Mouse (Mus musculus) midbrain, embryonic 12.5 days (tissue): Measurements from ENCODE around the gene Trmt10a. TPM values are rescaled to one million over a fixed set of nuclear protein-coding genes. Genes with fewer than 3 reads are reported as not detected.

Source experiments
- ATAC-seq: fragments of 200-750 bp; cut with Nextera tagmentation; 2 replicates; pipeline ENCODE4 v1.8.0; 2017; ENCODE audit warnings: low read depth, moderate TSS enrichment, moderate library complexity; ENCODE audit not compliant: low FRiP score
- H3K27ac ChIP-seq: fragments of 300-500 bp; sonication (generic); replicated peaks from 2 replicates; pipeline ENCODE4 v1.5.1; 2016; ENCODE audit warnings: mild to moderate bottlenecking
- H3K27me3 ChIP-seq: fragments of 300-500 bp; sonication (generic); 2 replicates; pipeline ENCODE4 v1.6.1; 2016; ENCODE audit warnings: mild to moderate bottlenecking
- H3K36me3 ChIP-seq: fragments of 300-500 bp; sonication (generic); 2 replicates; pipeline ENCODE4 v1.6.1; 2016
- H3K4me1 ChIP-seq: fragments of 300-500 bp; sonication (generic); 2 replicates; pipeline ENCODE4 v1.6.1; 2016
- H3K4me2 ChIP-seq: fragments of 300-500 bp; sonication (generic); replicated peaks from 2 replicates; pipeline ENCODE4 v1.6.1; 2016; ENCODE audit warnings: mild to moderate bottlenecking, moderate library complexity
- H3K4me3 ChIP-seq: fragments of 300-500 bp; sonication (generic); 2 replicates; pipeline ENCODE4 v1.5.1; 2016; ENCODE audit warnings: mild to moderate bottlenecking
- H3K9ac ChIP-seq: fragments of 300-500 bp; sonication (generic); replicated peaks from 2 replicates; pipeline ENCODE4 v1.6.1; 2016; ENCODE audit warnings: mild to moderate bottlenecking, moderate library complexity
- H3K9me3 ChIP-seq: fragments of 300-500 bp; sonication (generic); 2 replicates; pipeline ENCODE4 v1.6.1; 2016; ENCODE audit warnings: mild to moderate bottlenecking
- WGBS: fragments of 180-500 bp; shearing (Covaris S2); methylation state at CpG from one replicate; pipeline ENCODE4 v1.1.7; 2016; 5-methylcytosine and 5-hydroxymethylcytosine counted together
- polyA plus RNA-seq: library from polyadenylated mRNA; unstranded; fragments of >200 nt; fragmentation: Nextera tagmentation; extraction: Ambion mirVana; gene quantifications from 2 replicates; pipeline ENCODE4 v1.2.1, GENCODE M21; 2016

Trmt10a gene
- polyA plus RNA-seq, 1 experiment from 2014 or later: 15.6 TPM

DNA sequence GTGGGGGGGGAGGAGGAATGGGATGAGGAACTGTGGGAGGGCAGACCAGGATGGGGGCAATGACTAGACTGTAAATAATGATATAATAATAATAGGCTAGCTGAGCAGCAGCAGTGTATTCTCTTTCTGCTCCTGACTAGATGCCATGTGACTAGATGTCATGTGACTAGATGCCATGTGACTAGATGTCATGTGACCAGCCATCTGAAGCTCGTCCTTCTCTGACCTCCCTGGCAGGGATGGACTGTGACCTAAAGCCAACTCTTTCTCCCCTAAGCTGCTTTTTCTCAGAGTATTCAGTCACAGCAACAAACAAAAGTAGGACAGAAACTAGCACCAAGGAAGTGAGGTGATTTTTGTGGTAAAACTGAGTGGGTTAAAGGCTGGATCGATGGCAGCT, 38.8 kb downstream of the Trmt10a start:
- 90% methylated on average over 2 of the region's 2 CpGs for WGBS
- H3K4me2 ChIP-seq: no peak overlapping the region
- no peak overlapping the region for H3K27ac ChIP-seq
- H3K9me3 ChIP-seq: no peaks in the 10 kb centered on the region
- no peaks in the 10 kb centered on the region for H3K36me3 ChIP-seq
- H3K27me3 ChIP-seq: no peaks in the 10 kb centered on the region
- peaks cover 5% of the 10 kb centered on the region; the same call in 1 of the 2 replicates for H3K4me1 ChIP-seq
- no peak for ATAC-seq
- no peak overlapping the region for H3K4me3 ChIP-seq
- H3K9ac ChIP-seq: no peak overlapping the region

DNA sequence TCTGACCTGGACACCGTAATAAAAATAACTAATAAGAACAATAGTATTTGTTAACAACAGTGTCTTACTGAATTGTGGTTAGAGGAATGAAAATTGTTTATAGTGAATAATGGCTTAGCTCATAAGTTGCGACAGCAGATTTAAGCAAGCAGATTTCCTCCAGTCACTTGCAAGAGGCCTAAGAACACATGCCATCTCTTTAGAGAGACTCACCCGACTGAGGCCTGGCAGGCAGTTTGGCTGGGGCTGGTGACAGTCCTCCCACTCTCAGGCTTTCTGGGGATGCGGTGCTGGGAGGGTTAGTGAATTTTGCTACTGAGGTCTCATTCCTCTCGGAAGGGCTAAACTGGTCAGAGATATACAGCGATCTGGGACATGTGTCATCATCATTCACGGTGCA, 40.1 kb downstream of the Trmt10a start:
- 93% methylated on average over 7 of the region's 7 CpGs for WGBS
- H3K27me3 ChIP-seq: no peaks in the 10 kb centered on the region
- H3K4me1 ChIP-seq: peaks cover 5% of the 10 kb centered on the region; the same call in 1 of the 2 replicates
- H3K9ac ChIP-seq: no peak overlapping the region
- no peak overlapping the region for H3K27ac ChIP-seq
- no peak for ATAC-seq
- no peaks in the 10 kb centered on the region for H3K9me3 ChIP-seq
- H3K4me2 ChIP-seq: no peak overlapping the region
- no peaks in the 10 kb centered on the region for H3K36me3 ChIP-seq
- H3K4me3 ChIP-seq: no peak overlapping the region

DNA sequence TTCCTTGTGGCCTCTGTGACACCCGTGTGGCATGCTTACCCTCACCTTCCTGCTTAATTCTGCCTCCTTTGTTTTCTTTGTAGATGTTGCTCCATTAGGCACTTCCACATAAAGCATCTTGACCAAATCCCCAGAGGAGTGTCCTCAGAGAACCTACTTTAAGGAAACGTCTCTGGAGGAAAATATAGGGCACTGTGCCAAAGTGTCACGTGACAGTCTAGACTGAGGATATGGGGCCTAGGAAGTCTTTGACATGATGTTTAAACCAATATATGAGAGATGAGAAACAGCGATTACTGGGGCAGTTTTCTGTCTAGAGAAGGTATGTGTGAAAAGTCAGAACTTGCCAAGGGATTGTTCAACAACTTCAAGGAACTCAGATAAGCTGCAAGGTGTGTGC, 42.0 kb downstream of the Trmt10a start:
- Histone ChIP-seq H3K9ac (no peak overlapping the region), H3K9me3 (no peaks in the 10 kb centered on the region), H3K4me3 (no peak overlapping the region), H3K27me3 (no peaks in the 10 kb centered on the region), H3K4me2 (no peak overlapping the region), H3K36me3 (no peaks in the 10 kb centered on the region), H3K27ac (no peak overlapping the region), H3K4me1 (peaks cover 5% of the 10 kb centered on the region; the same call in 1 of the 2 replicates)
- no peak for ATAC-seq
- WGBS: 73% methylated on average over 4 of the region's 4 CpGs

DNA sequence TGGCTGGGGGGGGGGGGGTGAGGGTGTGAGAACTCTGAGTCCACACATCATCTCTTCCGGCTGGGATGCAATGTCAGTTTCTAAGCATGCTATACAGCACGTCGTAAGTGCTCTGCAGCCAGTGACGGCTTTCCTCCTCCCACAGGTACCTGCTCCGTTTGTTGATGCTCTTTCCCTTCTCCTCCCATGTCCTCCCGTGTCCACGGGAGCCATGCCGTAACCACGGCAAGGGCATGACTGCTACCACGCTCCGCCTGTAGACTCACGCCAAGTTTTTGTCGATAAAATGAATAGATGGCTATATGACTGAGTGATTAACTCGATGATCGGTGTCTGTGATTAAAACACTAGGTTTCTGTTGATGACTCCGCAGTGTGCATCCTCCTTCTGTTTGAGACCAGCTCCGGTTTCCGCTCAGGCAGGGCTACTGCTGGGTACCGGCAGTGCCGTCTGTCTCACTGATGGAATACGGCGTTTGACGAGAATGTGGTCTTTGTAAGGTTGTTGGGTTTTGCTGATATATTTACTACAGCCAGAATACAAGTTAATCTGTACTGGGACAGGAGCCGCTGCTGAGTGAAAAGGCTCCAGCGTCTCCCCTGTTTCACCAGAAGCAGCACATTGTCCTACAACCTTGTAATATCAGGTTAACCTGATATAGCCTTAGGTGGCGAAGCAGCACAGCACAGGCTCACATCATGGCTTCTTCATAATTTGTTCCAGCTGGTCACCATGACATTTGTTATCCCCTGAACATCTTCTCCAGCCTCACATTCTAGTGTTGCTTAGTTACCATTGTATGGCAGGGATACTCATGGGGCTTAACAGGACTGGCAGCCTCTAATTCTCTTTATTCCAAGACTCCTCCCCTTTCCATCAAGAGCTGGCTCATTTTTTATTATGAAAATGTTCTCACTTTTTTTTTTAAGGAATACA, 43.0 kb downstream of the Trmt10a start:
- H3K9me3 ChIP-seq: no peaks in the 10 kb centered on the region
- no peak overlapping the region for H3K9ac ChIP-seq
- ATAC-seq: peak; percentile 78; the same call in 1 of the 2 replicates
- no peaks in the 10 kb centered on the region for H3K36me3 ChIP-seq
- H3K4me2 ChIP-seq: no peak overlapping the region
- H3K27ac ChIP-seq: no peak overlapping the region
- WGBS: 89% methylated on average over 26 of the region's 26 CpGs
- peaks cover 5% of the 10 kb centered on the region; the same call in 1 of the 2 replicates for H3K4me1 ChIP-seq
- H3K4me3 ChIP-seq: no peak overlapping the region
- H3K27me3 ChIP-seq: no peaks in the 10 kb centered on the region

DNA sequence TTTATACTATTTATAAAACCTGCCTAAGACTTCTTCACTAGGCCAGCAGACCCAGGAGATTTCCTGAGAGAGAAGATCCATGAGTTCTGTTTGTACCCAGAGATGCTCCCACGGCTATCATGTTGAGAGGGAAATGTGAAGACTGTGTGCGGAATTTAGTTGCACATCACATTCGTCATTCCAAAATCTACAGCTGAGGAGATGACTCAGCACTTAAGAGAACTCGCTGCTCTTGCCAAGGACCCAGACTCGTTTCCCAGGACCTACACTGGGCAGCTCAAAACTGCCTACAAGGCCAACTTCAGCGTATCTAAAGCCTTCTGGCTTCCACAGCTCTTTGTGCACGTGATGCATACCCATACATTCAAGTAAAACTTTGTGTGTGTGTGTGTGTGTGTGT, 49.0 kb downstream of the Trmt10a start:
- 90% methylated on average over 7 of the region's 7 CpGs for WGBS
- Histone ChIP-seq H3K9me3 (no peaks in the 10 kb centered on the region), H3K27ac (no peak overlapping the region), H3K4me2 (no peak overlapping the region), H3K4me3 (no peak overlapping the region), H3K4me1 (no peaks in the 10 kb centered on the region), H3K9ac (no peak overlapping the region), H3K36me3 (no peaks in the 10 kb centered on the region), H3K27me3 (0 out of 2 replicates have a peak, but pooled peaks cover 2% of the 10 kb centered on the region)
- ATAC-seq: no peak

DNA sequence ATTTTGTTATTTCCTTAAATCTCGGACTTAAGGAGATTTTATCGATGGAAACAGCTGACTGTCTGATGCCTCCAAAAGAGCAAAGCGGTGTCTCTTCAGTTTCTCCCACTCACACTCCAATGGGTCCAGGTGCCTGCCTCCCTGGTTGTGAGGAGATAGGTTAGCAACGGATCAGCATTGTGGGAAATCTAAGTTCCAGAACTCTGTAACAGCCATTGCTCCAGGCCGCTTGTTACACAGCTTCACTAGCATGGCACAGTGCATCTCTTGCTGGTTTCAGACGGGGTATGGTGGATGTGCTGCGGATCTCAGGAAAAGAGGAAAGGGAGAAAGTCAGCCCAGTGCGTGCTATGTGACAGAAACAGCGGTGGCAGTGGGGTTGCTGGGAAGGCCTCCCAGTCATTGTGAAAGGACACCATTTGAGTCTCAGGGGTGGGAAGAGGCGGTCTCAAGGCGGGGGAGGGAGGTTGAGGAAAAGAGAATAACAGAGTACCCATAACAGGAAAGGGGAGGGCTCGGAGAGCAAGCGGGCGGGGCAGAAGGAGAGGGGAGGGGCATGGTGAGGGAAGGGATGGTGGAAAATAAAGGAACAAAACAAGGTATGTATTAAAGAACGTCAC, 50.5 kb downstream of the Trmt10a start, which contains the start of gene 4930579F01Rik:
4930579F01Rik (minus strand) TSS at position 143 of the 620 bp plus-strand sequence.
- no peak within 1 kb of the TSS for H3K27ac ChIP-seq
- no peaks in the 10 kb centered on the region for H3K36me3 ChIP-seq
- H3K9me3 ChIP-seq: no peaks in the 10 kb centered on the region
- WGBS: 81% methylated on average over 15 of the region's 15 CpGs
- no peak within 1 kb of the TSS for H3K4me3 ChIP-seq
- no peak within 1 kb of the TSS for H3K9ac ChIP-seq
- no peak within 1 kb of the TSS for H3K4me2 ChIP-seq
- ATAC-seq: no peak
- H3K27me3 ChIP-seq: 0 out of 2 replicates have a peak, but pooled peaks cover 5% of the 10 kb centered on the region
- H3K4me1 ChIP-seq: no peaks in the 10 kb centered on the region

DNA sequence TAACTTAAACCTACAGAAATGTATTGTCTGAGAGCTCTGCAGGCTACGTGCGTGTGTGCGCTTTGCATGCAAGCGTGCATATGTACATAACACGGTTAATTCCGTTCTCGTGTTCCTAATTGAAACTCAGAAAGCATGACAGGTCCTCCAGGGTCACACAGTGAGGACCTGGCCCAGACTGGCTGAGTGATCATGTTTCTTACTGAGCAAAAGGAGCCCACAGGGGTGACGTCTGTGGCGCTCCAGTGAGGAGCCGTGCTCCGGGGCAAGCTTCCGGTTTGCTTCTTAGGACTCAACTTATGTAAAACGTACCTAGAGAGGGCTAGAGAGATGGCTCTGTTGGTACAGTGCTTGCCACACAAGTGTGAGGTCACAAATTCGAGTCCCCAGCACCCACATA, 53.8 kb downstream of the Trmt10a start:
- no peak for ATAC-seq
- Histone ChIP-seq H3K9me3 (no peaks in the 10 kb centered on the region), H3K4me2 (no peak overlapping the region), H3K4me3 (no peak overlapping the region), H3K27me3 (0 out of 2 replicates have a peak, but pooled peaks cover 5% of the 10 kb centered on the region), H3K36me3 (no peaks in the 10 kb centered on the region), H3K4me1 (no peaks in the 10 kb centered on the region), H3K27ac (no peak overlapping the region), H3K9ac (no peak overlapping the region)
- 83% methylated on average over 14 of the region's 14 CpGs for WGBS

DNA sequence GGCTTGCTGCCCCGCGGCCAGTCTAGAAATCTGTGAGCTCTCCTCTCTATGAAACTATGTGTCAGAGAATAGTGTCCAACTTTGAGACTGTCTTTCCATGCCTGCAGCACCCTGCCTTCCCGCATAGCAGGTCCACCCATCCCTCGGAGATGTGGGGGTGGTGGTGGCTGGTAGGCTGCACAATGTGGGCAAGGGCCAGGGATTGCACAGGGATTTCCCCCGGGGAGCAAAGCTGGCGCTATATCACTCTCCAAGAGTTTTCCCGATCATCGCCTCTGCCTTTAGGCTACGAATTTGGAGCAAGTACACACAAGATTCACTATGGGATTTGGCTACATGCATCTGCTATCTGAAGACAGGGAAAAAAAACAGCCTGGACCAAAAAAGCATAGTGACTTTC, 54.3 kb downstream of the Trmt10a start:
- H3K4me2 ChIP-seq: no peak overlapping the region
- no peaks in the 10 kb centered on the region for H3K4me1 ChIP-seq
- no peak for ATAC-seq

DNA sequence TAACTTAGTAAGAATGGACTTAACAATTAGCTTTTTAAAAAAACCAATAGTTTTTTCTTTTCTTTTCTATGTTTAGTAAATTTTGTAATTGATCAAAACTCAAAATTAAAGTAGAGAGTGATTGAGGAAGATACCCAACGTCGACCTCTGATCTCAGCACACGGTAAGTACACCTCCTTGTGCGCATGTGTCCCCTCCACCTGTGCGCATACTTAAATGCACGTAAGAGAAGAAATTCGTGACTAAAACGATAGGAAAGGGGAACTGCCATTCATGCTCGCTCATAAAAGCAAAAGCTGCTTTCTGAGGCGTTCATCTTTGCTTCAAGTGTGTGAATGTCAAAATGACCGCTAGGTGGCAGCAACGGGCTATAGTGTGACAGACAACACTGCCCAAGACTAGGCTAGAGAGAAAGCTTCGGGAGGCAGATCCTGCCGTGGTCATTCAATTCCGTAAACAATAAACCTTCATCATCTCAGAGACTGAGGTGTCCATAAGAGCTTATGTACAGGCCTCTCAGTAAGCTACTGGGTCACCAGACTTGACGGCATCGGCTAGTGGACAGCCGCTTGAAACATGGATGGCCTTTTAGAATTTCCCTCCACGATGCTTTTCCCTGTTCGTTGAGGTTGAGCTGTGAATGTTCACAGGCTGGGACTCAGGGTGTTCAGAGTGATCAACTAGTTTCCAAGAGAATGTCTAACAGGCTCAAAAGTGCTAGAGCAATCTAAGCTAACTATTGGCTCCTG, 54.9 kb downstream of the Trmt10a start:
- 26% methylated on average over 20 of the region's 20 CpGs for WGBS
- Histone ChIP-seq H3K27ac (no peak overlapping the region), H3K27me3 (0 out of 2 replicates have a peak, but pooled peaks cover 5% of the 10 kb centered on the region), H3K9me3 (no peaks in the 10 kb centered on the region), H3K36me3 (no peaks in the 10 kb centered on the region), H3K9ac (peak overlapping the region; percentile 40; the same call in 1 of the 2 replicates), H3K4me3 (peak overlapping the region; percentile 25; the same call in 1 of the 2 replicates), H3K4me1 (no peaks in the 10 kb centered on the region), H3K4me2 (peak overlapping the region; percentile 46)
- peak; percentile 94 for ATAC-seq

More for the DNA sequence above, 54.3 kb downstream of the Trmt10a start:
- Histone ChIP-seq H3K4me3 (no peak overlapping the region), H3K27ac (no peak overlapping the region), H3K9ac (no peak overlapping the region), H3K27me3 (0 out of 2 replicates have a peak, but pooled peaks cover 5% of the 10 kb centered on the region), H3K36me3 (no peaks in the 10 kb centered on the region), H3K9me3 (no peaks in the 10 kb centered on the region)
- WGBS: 70% methylated on average over 9 of the region's 9 CpGs

DNA sequence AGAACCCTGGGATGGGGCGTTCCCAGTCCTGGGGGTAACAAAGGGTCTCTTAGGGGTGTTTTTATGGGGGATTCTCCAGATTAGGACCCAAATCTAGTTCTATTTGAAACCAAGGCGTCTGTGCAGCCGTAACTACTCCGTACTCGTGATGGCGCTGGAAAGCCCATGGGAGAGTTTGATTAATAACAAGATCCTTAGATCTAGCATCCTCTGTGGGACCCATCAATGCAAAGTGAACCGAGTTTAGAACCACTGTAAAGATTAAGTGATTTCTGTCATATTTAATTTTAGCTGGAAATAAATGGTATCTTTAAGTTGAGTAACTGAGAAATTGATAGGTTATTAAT, 55.4 kb downstream of the Trmt10a start:
- Histone ChIP-seq H3K9me3 (no peaks in the 10 kb centered on the region), H3K27ac (no peak overlapping the region), H3K4me2 (peak overlapping the region; percentile 46), H3K27me3 (0 out of 2 replicates have a peak, but pooled peaks cover 5% of the 10 kb centered on the region), H3K4me1 (no peaks in the 10 kb centered on the region), H3K4me3 (no peak overlapping the region), H3K36me3 (no peaks in the 10 kb centered on the region), H3K9ac (no peak overlapping the region)
- no peak for ATAC-seq
- 70% methylated on average over 7 of the region's 7 CpGs for WGBS

DNA sequence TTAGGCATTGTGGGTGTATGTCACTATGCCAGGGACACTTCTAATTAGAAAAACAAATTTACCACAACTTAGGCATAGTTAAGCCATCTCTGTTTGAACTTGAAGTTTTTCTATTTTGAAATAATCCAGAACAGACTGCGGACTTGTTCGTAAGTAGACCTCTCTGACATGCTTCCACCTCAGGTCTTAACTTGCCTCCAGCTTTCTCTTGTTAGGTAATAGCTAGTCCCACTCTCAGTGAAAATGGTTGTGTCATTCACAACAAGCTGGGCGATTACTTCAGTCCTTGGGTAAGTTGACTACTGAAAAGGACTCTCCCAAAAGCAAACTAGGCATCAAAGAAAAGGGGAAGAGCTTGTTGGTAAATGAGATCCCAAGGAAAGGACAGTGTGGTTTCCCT, 65.6 kb downstream of the Trmt10a start:
- H3K27me3 ChIP-seq: no peaks in the 10 kb centered on the region
- H3K4me2 ChIP-seq: no peak overlapping the region
- H3K27ac ChIP-seq: no peak overlapping the region
- H3K9me3 ChIP-seq: no peaks in the 10 kb centered on the region
- no peak for ATAC-seq
- no peaks in the 10 kb centered on the region for H3K36me3 ChIP-seq
- H3K4me1 ChIP-seq: no peaks in the 10 kb centered on the region
- no peak overlapping the region for H3K4me3 ChIP-seq
- 91% methylated on average over 3 of the region's 3 CpGs for WGBS
- no peak overlapping the region for H3K9ac ChIP-seq
